Mouse (Mus musculus): ENCODE data around the gene Tmcc1. TPM values are rescaled to one million over a fixed set of nuclear protein-coding genes. Genes with fewer than 3 reads are reported as not detected.

Gene Tmcc1
- polyA plus RNA-seq, 1 experiment from 2014 or later: 14.1 TPM

- peaks cover 27% of the 10 kb centered on the region for H3K4me1 ChIP-seq (ENCODE audit: control insufficient read depth, insufficient read depth, low read length)
- no peak for ATAC-seq (ENCODE audit: low FRiP score, low TSS enrichment)
- 69% methylated on average over 15 of the region's 15 CpGs for WGBS
- H3K36me3 ChIP-seq (ENCODE audit: control insufficient read depth, insufficient read depth, low read length): peaks cover 56% of the 10 kb centered on the region
- H3K4me2 ChIP-seq (replicated peaks; ENCODE audit: low read depth, low read length): no peak overlapping the region
- H3K9me3 ChIP-seq (ENCODE audit: control insufficient read depth, low read length): no peaks in the 10 kb centered on the region
- no peak overlapping the region for H3K9ac ChIP-seq (ENCODE audit: low read depth, low read length)
- H3K4me3 ChIP-seq (ENCODE audit: low read length): no peak overlapping the region
- no peaks in the 10 kb centered on the region for H3K27me3 ChIP-seq (ENCODE audit: control insufficient read depth, insufficient read depth, low read length)
- H3K27ac ChIP-seq (ENCODE audit: low read depth, low read length): no peak overlapping the region
Measured at GRCm38 (mm10) chr6:115973139-115973875, 220.0 kb downstream of the Tmcc1 start.

DNA sequence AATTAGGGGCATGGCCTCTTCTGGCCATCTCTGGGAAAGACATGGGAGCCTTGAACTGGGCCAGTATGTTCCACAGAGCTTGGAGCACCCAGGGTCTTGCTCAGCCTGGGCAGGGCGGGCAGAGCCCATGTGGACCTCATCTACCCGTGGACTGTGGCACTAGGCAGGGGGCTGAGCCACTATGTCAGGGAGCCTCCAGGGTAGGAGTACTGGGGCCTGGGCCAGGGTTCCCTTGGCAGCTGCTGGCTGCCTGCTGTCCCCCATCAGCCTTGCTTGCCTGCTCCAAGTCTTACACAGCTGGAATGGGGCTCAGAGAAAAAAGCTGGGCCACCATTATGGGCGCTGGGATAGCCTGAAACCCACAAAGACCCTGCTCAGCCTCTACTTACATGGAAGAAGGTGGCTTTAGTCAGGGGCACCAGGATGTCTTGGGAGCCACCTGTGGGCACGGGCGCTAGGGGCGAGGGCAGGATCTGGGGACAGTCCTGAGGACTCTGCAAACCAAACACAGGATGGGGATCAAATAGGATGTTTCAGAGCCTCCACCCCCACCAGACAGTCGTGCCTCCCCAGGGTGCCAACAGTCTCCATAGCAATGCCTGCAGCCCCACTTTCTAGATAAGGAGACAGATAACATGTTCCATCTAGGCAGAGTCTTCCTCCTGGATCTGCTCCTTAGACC lies 221.1 kb downstream of the Tmcc1 start:
- H3K27ac ChIP-seq (ENCODE audit: low read depth, low read length): no peak overlapping the region
- peaks cover 62% of the 10 kb centered on the region for H3K36me3 ChIP-seq (ENCODE audit: control insufficient read depth, insufficient read depth, low read length)
- no peak overlapping the region for H3K4me2 ChIP-seq (replicated peaks; ENCODE audit: low read depth, low read length)
- no peak overlapping the region for H3K4me3 ChIP-seq (ENCODE audit: low read length)
- 83% methylated on average over 7 of the region's 7 CpGs for WGBS
- ATAC-seq (ENCODE audit: low FRiP score, low TSS enrichment): no peak
- H3K4me1 ChIP-seq (ENCODE audit: control insufficient read depth, insufficient read depth, low read length): peaks cover 22% of the 10 kb centered on the region
- no peaks in the 10 kb centered on the region for H3K9me3 ChIP-seq (ENCODE audit: control insufficient read depth, low read length)
- H3K9ac ChIP-seq (ENCODE audit: low read depth, low read length): peak overlapping the region; percentile 28; the same call in 1 of the 2 replicates
- no peaks in the 10 kb centered on the region for H3K27me3 ChIP-seq (ENCODE audit: control insufficient read depth, insufficient read depth, low read length)

DNA sequence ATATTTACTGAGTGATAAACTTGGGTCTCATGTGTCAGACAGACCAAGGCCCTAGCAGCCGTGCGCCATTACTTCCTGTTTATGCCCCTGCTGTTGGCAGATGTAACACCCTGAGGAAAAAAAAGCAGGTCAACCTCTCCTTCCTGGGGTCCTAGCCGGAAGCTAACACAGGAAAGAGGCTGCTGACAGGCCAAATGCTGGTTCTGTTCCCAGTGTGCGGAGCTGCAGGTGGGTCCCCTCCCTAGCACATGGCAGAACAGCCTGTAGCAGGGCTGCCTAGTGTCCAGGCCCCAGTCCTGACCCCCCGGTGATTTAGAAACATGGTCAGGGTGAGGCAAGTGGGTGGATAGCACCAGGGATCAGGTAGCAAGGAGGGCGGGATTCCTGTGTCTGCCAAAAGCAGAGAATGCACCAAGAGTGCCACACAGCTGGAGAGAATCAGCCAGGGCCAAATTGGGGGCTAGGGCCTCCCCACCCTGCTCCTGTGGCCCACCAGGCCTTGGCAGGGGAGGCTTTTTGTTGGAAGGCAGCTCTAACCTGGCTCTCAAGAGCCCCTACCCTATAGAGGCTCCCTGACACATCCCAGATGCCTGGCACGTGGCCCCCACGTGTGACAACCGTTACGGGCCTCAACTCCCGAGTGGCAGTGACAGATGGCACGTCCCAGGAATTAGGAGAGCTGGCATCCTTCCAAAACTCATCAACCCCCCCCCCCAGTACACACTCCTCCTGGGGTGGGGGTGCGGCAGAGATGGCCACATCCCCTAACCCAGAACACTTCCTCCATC lies 221.8 kb downstream of the Tmcc1 start:
- peaks cover 22% of the 10 kb centered on the region for H3K4me1 ChIP-seq (ENCODE audit: control insufficient read depth, insufficient read depth, low read length)
- 0 out of 2 replicates have a peak, but pooled peaks have one; percentile 6 for ATAC-seq (ENCODE audit: low FRiP score, low TSS enrichment)
- no peaks in the 10 kb centered on the region for H3K9me3 ChIP-seq (ENCODE audit: control insufficient read depth, low read length)
- no peak overlapping the region for H3K4me3 ChIP-seq (ENCODE audit: low read length)
- peaks cover 64% of the 10 kb centered on the region for H3K36me3 ChIP-seq (ENCODE audit: control insufficient read depth, insufficient read depth, low read length)
- no peak overlapping the region for H3K4me2 ChIP-seq (replicated peaks; ENCODE audit: low read depth, low read length)
- peak overlapping the region; percentile 12; the same call in 1 of the 2 replicates for H3K27ac ChIP-seq (ENCODE audit: low read depth, low read length)
- H3K27me3 ChIP-seq (ENCODE audit: control insufficient read depth, insufficient read depth, low read length): no peaks in the 10 kb centered on the region
- 36% methylated on average over 13 of the region's 13 CpGs for WGBS
- H3K9ac ChIP-seq (ENCODE audit: low read depth, low read length): peak overlapping the region; percentile 28; the same call in 1 of the 2 replicates

DNA sequence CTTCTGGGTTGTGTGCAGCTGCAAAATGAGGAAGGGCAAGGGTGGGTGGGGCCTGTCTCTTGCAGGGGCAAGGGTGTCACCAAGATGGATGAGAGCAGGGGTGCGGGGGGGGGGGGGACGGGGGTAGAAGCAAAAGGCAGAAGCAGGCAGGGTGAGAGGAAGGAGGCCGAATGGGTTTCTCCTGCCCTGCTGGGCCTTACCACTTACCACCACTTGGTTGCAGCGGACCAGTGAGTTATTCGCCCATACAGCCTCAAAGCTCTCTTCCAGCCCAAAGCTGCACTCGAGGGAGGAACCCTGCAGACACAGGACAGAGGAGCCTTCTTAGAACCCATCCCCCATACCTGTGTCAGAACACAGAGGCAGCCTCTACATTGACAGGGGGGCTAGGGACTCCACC lies 223.3 kb downstream of the Tmcc1 start:
- H3K4me3 ChIP-seq (ENCODE audit: low read length): no peak overlapping the region
- H3K4me1 ChIP-seq (ENCODE audit: control insufficient read depth, insufficient read depth, low read length): peaks cover 22% of the 10 kb centered on the region
- no peak overlapping the region for H3K4me2 ChIP-seq (replicated peaks; ENCODE audit: low read depth, low read length)
- H3K9me3 ChIP-seq (ENCODE audit: control insufficient read depth, low read length): no peaks in the 10 kb centered on the region
- no peak for ATAC-seq (ENCODE audit: low FRiP score, low TSS enrichment)
- 81% methylated on average over 4 of the region's 6 CpGs for WGBS
- H3K27me3 ChIP-seq (ENCODE audit: control insufficient read depth, insufficient read depth, low read length): no peaks in the 10 kb centered on the region
- peaks cover 65% of the 10 kb centered on the region for H3K36me3 ChIP-seq (ENCODE audit: control insufficient read depth, insufficient read depth, low read length)
- no peak overlapping the region for H3K9ac ChIP-seq (ENCODE audit: low read depth, low read length)
- H3K27ac ChIP-seq (ENCODE audit: low read depth, low read length): no peak overlapping the region

DNA sequence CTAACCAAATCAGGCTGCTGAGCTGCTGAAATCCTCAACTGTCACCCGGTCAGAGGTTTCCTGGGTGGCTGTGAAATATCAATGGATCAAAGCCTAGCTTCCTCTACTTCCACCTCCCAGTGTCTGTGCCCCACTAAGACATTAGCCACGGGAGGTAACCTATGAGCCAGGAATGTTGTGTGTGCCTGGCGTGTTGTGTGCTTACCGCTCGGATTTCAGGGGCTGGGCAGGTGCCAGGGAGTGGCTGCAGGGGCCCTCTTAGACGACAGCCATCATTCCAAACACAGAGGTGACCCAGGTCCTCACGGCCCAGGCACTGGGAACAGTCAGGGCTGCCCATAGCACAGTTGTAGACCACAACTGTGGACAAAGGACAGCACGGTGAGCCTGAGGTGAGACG lies 224.2 kb downstream of the Tmcc1 start:
- H3K27me3 ChIP-seq (ENCODE audit: control insufficient read depth, insufficient read depth, low read length): no peaks in the 10 kb centered on the region
- no peak overlapping the region for H3K4me2 ChIP-seq (replicated peaks; ENCODE audit: low read depth, low read length)
- no peak overlapping the region for H3K27ac ChIP-seq (ENCODE audit: low read depth, low read length)
- H3K4me1 ChIP-seq (ENCODE audit: control insufficient read depth, insufficient read depth, low read length): peaks cover 22% of the 10 kb centered on the region
- no peak for ATAC-seq (ENCODE audit: low FRiP score, low TSS enrichment)
- peaks cover 63% of the 10 kb centered on the region for H3K36me3 ChIP-seq (ENCODE audit: control insufficient read depth, insufficient read depth, low read length)
- no peak overlapping the region for H3K4me3 ChIP-seq (ENCODE audit: low read length)
- 68% methylated on average over 9 of the region's 9 CpGs for WGBS
- H3K9me3 ChIP-seq (ENCODE audit: control insufficient read depth, low read length): no peaks in the 10 kb centered on the region
- H3K9ac ChIP-seq (ENCODE audit: low read depth, low read length): no peak overlapping the region

DNA sequence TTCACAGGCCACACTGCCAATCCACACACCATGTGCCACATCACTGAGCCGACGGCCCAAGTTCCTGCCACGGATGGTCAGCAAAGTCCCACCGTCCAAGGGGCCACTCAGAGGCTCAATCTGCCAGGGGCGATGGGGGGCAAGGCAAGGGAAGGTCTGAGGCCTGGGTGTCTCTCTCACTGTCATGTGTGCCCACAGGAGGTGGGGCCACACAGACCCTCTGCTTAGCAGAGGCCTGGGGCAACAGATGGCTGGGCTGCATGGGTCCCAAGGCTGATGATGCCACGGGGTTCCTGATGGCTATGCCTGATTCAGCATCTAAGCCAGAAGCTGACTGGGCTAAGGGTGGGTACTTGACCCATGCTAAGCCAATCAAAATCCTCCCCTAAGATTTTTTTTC lies 224.6 kb downstream of the Tmcc1 start:
- 84% methylated on average over 6 of the region's 6 CpGs for WGBS
- no peak overlapping the region for H3K9ac ChIP-seq (ENCODE audit: low read depth, low read length)
- no peak overlapping the region for H3K4me2 ChIP-seq (replicated peaks; ENCODE audit: low read depth, low read length)
- peaks cover 64% of the 10 kb centered on the region for H3K36me3 ChIP-seq (ENCODE audit: control insufficient read depth, insufficient read depth, low read length)
- H3K9me3 ChIP-seq (ENCODE audit: control insufficient read depth, low read length): no peaks in the 10 kb centered on the region
- H3K27ac ChIP-seq (ENCODE audit: low read depth, low read length): no peak overlapping the region
- H3K4me3 ChIP-seq (ENCODE audit: low read length): no peak overlapping the region
- no peaks in the 10 kb centered on the region for H3K27me3 ChIP-seq (ENCODE audit: control insufficient read depth, insufficient read depth, low read length)
- H3K4me1 ChIP-seq (ENCODE audit: control insufficient read depth, insufficient read depth, low read length): peaks cover 22% of the 10 kb centered on the region
- no peak for ATAC-seq (ENCODE audit: low FRiP score, low TSS enrichment)

Other genes with a start within 250 kb of the Tmcc1 start
- not detected in 2 replicates for gene H1foo, start 248.5 kb downstream of the Tmcc1 start, polyA plus RNA-seq (2014; fragmentation: Nextera tagmentation; extraction: Ambion mirVana)
- gene Plxnd1, start 198.5 kb downstream of the Tmcc1 start, polyA plus RNA-seq (2014; fragmentation: Nextera tagmentation; extraction: Ambion mirVana): 58.3 and 62.7 TPM in 2 replicates
- gene Washc2, start 14.6 kb upstream of the Tmcc1 start, polyA plus RNA-seq (2014; fragmentation: Nextera tagmentation; extraction: Ambion mirVana): 28.4 and 58.6 TPM in 2 replicates
- gene Zfand4, start 70.7 kb upstream of the Tmcc1 start, polyA plus RNA-seq (2014; fragmentation: Nextera tagmentation; extraction: Ambion mirVana): 5.9 and 8.3 TPM in 2 replicates
- gene March8, start 144.5 kb upstream of the Tmcc1 start, polyA plus RNA-seq (2014; fragmentation: Nextera tagmentation; extraction: Ambion mirVana): 28.6 and 40.0 TPM in 2 replicates